Mouse (Mus musculus): ENCODE data around the gene Stxbp5. TPM values are rescaled to one million over a fixed set of nuclear protein-coding genes. Genes with fewer than 3 reads are reported as not detected.
A peak's percentile ranks its signal among the peaks of the same experiment; 100 is the strongest.

The Stxbp5 gene
- polyA plus RNA-seq (2015; fragmentation: Nextera tagmentation; extraction: Ambion mirVana) = 5.0 and 5.6 TPM in 2 replicates

DNA sequence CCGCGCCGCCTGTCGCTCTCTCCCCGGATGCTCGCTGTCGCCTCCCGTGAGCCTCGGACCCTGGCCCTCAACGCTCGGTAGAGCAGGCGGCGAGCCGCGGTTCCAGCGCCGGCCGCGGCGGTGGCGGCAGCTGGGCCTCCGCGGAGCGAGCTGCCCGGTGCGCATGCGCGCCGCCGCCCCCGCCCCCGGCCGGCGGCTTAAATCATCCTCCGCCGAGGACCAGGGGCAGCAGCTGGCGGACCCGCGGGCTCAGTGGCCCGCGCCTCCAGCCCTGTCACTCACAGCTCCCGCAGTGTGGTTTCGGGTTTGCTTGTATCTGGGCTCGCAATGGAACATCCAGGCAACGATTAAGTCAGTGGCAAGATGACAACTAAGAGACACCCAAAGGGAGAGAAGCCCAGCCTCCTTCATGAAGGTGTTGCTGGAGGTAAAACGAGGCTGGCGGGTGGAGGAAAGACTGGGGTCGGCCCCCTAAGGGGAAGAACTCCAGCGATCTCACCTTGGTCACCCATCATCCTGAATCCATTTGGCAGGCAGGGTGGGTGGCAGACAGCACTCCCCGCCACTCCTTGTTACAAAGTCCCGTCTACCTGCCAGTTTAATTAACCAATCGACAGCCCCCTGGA is at the start of gene Stxbp5:
TSS of gene Stxbp5 (minus strand) at position 9 of the 626 bp plus-strand sequence.
- Histone ChIP-seq H3K36me3 (no peaks in the 10 kb centered on the region), H3K27ac (peak within 1 kb of the TSS; percentile 93), H3K4me1 (peaks cover 15% of the 10 kb centered on the region), H3K4me2 (replicated peaks) (peak within 1 kb of the TSS; percentile 96), H3K9ac (peak within 1 kb of the TSS; percentile 96), H3K9me3 (no peaks in the 10 kb centered on the region), H3K4me3 (peak within 1 kb of the TSS; percentile 76), H3K27me3 (no peaks in the 10 kb centered on the region)
- 0% methylated on average over 43 of the region's 52 CpGs for WGBS
- ATAC-seq (ENCODE audit: low FRiP score, low read depth) = peak; percentile 73

DNA sequence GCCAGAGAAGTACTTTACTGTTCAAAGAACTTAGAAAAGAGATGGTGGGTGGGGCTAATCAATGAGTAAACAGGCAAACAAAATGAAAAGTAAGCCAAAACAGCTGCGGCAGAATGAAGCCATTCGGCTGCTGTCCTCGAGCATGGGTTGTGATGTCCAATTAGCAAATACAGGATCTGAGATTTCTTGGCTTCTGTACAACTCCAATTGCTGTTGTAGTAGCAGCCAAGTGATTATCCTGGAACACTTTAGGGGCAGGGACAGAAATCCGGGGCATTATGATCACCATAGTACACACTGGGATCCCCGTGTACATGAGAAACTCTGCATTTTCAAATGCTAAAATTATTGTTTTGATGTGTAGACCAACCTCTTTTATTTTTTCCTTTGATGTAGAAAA is 11.5 kb upstream of the Stxbp5 start:
- Histone ChIP-seq H3K36me3 (no peaks in the 10 kb centered on the region), H3K27ac (no peak overlapping the region), H3K4me1 (no peaks in the 10 kb centered on the region), H3K9me3 (no peaks in the 10 kb centered on the region), H3K4me2 (replicated peaks) (no peak overlapping the region), H3K4me3 (no peak overlapping the region), H3K27me3 (no peaks in the 10 kb centered on the region), H3K9ac (no peak overlapping the region)
- WGBS = 77% methylated on average over 5 of the region's 5 CpGs
- no peak for ATAC-seq (ENCODE audit: low FRiP score, low read depth)

DNA sequence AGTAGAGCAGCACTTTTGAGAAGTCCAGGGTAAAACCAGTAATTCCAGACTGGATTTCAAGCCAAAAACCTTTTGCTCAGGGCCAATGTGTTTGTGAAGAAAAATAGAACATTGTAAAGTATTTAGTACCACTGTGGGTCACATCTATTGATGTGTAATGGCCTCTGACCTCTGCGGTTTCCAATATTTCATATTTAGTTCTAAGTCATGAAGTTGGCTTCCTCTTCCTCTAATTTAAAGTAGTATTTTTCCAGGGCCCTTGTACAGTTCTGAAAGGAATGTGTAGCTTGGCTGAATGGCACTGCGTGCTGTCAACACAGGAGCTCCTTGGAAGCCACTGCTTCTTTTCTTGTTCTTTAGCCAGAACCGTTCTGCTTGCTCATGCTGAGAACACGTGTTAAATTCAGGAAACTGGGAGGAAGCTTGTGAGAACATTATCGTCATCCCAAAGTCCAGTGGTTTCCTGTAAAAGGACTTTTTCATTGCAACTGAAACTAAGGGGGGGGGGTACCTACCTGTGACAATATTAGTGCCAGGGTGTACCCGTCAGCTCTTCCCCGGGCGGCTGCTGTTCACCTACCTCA is 7.1 kb upstream of the Stxbp5 start:
- H3K4me3 ChIP-seq = no peak overlapping the region
- H3K4me1 ChIP-seq = no peaks in the 10 kb centered on the region
- H3K27me3 ChIP-seq = no peaks in the 10 kb centered on the region
- H3K9ac ChIP-seq = no peak overlapping the region
- H3K9me3 ChIP-seq = no peaks in the 10 kb centered on the region
- H3K36me3 ChIP-seq = no peaks in the 10 kb centered on the region
- no peak overlapping the region for H3K4me2 ChIP-seq (replicated peaks)
- 77% methylated on average over 8 of the region's 8 CpGs for WGBS
- ATAC-seq (ENCODE audit: low FRiP score, low read depth) = no peak
- H3K27ac ChIP-seq = no peak overlapping the region

DNA sequence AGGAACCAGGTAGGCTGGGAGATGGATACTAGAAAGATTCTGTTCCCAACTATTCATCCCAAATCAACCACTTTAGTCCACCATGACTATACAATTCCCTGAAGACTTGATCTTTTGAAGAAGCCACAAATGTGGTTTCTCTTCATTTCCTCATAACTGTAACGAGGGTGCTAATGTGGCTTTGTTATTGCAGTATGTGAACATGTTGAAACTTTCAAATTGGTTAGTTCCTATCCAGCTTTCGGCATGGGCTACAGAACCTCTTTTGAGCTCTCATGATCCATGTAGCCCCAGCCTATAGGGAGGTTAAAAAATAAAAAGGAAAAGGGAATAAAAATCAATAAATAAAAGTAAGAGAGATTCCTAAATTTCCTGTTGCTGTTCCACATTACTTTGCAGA is 6.6 kb upstream of the Stxbp5 start:
- H3K4me2 ChIP-seq (replicated peaks) = no peak overlapping the region
- no peak for ATAC-seq (ENCODE audit: low FRiP score, low read depth)
- no peak overlapping the region for H3K9ac ChIP-seq
- no peaks in the 10 kb centered on the region for H3K9me3 ChIP-seq
- H3K36me3 ChIP-seq = no peaks in the 10 kb centered on the region
- H3K27me3 ChIP-seq = no peaks in the 10 kb centered on the region
- H3K4me3 ChIP-seq = no peak overlapping the region
- no peak overlapping the region for H3K27ac ChIP-seq
- 86% methylated on average over 2 of the region's 2 CpGs for WGBS
- H3K4me1 ChIP-seq = no peaks in the 10 kb centered on the region

DNA sequence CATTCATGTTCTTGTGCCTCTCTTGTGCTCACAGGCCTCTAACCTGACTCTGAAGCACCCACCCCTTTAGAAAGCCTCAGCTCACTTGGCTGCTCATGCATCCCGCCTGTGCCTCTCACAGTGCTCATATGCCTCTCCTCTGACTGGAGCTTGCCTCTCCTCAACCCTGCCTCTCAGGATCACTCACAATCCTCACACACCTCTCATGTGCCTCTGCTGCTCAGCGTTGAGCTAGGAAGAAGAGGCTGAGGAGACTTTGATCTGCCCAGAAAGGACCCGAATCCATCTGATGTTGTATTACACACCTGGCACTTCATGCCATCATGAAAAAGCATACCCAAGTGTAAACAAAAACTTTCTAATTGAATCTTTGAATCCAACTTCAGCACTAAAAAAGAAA is 5.3 kb upstream of the Stxbp5 start:
- Histone ChIP-seq H3K27ac (no peak overlapping the region), H3K4me3 (no peak overlapping the region), H3K27me3 (no peaks in the 10 kb centered on the region), H3K9ac (no peak overlapping the region), H3K4me1 (no peaks in the 10 kb centered on the region), H3K36me3 (no peaks in the 10 kb centered on the region), H3K9me3 (no peaks in the 10 kb centered on the region), H3K4me2 (replicated peaks) (no peak overlapping the region)
- WGBS = 54% methylated on average over 3 of the region's 3 CpGs
- no peak for ATAC-seq (ENCODE audit: low FRiP score, low read depth)

DNA sequence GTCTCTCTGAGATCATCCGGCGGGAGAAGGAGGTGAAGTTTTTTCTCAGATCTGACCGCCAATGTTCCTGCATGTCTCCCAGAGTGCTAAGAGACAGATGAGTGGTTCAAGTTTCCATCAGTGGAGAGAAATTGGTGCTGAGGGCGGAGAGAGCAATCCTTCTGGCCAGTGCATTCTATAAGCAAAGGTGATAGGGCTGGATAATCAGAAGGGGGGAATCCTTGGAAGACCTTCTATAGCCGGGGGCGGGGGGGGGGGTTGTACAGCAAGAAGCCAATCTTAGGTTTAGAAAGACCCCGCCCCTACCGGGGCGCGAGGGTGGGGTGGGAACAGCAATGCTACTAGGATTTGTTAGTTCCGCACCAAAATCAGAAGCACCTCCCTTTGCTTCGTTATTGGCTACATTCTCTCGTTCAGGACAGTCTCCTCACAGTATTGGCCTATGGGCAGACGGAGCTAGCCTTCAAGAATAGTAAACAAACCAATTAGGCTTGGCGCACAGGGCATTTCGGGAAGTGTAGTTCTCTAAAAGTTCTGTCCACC is 889 bp upstream of the Stxbp5 start:
- peaks cover 15% of the 10 kb centered on the region for H3K4me1 ChIP-seq
- no peaks in the 10 kb centered on the region for H3K9me3 ChIP-seq
- H3K27me3 ChIP-seq = no peaks in the 10 kb centered on the region
- peak overlapping the region; percentile 96 for H3K4me2 ChIP-seq (replicated peaks)
- peak overlapping the region; percentile 96 for H3K9ac ChIP-seq
- WGBS = under 1% methylated on average over 16 of the region's 16 CpGs
- H3K27ac ChIP-seq = peak overlapping the region; percentile 93; the same call in 1 of the 2 replicates
- H3K36me3 ChIP-seq = no peaks in the 10 kb centered on the region
- ATAC-seq (ENCODE audit: low FRiP score, low read depth) = peak; percentile 94
- peak overlapping the region; percentile 76 for H3K4me3 ChIP-seq

DNA sequence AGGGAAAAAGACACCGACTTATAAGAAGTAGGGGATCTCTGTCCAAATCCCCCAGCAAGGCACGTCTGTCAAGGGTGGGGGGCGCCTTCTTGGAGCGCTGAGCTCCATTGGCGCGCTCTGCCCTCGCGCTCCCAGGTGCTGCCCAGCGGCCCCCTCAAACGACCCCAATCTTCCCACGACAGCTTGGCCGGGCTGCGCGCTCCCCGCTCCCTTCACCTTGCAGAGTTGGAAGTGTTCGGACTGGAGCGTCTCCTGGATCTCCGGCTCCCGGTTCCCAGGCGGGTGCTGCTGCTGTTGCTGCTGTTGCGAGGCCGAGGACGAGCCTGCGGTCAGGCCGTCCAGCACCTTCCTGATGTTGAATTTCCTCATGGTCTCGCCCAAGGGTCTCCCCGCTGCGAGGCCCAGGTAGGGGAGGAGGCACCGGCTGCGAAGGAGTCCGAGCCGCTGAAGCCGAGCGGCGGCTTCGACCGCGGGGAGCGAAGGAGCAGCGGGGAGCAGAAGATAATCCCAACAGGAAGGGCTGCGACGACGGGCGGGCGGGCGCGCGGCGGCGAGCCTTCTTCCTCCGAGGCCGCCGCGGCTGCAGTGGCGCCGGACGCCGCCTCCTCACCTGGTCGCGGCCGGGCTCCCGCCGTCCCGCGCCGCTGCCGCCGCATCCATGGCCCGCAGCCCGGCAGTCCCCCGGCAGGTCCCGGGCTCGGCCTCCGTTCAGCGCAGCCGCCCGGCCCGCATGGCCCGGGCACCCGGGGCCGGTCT is 386 bp downstream of the Stxbp5 start:
- Histone ChIP-seq H3K27me3 (no peaks in the 10 kb centered on the region), H3K4me3 (peak overlapping the region; percentile 76), H3K4me2 (replicated peaks) (peak overlapping the region; percentile 96), H3K9me3 (no peaks in the 10 kb centered on the region), H3K4me1 (peaks cover 15% of the 10 kb centered on the region), H3K9ac (peak overlapping the region; percentile 96), H3K36me3 (no peaks in the 10 kb centered on the region), H3K27ac (peak overlapping the region; percentile 93)
- peak; percentile 9 for ATAC-seq (ENCODE audit: low FRiP score, low read depth)
- under 1% methylated on average over 76 of the region's 81 CpGs for WGBS

DNA sequence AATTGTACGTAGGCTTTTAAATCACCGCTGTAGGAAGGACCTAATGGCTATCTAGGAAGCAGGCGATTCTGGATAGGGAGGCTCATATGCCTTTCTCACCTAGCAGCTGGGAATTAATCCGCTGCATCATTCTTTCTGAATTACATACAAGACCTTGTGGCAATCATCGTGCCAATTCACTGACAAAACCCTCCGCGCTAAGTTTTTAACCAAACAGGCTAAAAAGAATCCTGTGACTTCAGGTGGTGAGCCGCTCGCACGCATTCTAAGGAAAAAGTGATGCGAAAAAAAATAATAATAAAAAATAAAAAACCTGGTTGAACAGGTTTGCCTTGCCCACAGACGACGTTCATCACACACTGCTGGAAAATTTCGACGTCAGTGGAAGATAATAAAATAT is 1.1 kb downstream of the Stxbp5 start:
- H3K27me3 ChIP-seq = no peaks in the 10 kb centered on the region
- H3K9me3 ChIP-seq = no peaks in the 10 kb centered on the region
- peaks cover 15% of the 10 kb centered on the region for H3K4me1 ChIP-seq
- H3K4me3 ChIP-seq = peak overlapping the region; percentile 76
- H3K9ac ChIP-seq = peak overlapping the region; percentile 96
- no peak overlapping the region for H3K27ac ChIP-seq
- H3K36me3 ChIP-seq = peaks cover 5% of the 10 kb centered on the region; the same call in 1 of the 2 replicates
- 1% methylated on average over 15 of the region's 15 CpGs for WGBS
- ATAC-seq (ENCODE audit: low FRiP score, low read depth) = no peak
- peak overlapping the region; percentile 96 for H3K4me2 ChIP-seq (replicated peaks)

DNA sequence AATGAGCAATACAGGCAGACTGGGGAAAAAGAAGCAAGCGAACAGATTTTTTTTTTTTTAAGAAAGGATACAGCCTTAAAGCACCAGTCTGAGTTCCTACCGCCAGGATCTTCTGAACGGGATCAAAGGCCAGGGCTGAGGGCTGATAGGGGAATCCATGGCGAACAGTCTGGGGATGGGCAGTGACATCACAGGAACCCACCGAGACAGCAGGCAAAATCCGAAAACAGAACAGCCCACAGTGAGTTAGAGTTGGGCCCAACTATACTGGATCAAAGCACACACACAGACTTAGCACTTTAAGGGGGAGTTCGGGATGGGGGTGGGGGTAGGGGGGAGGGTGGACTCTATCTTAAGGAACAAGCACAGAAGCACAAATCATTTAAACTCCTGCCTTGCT is 1.8 kb downstream of the Stxbp5 start:
- Histone ChIP-seq H3K9ac (0 out of 2 replicates have a peak overlapping the region, but pooled peaks have one; percentile 13), H3K36me3 (peaks cover 6% of the 10 kb centered on the region; the same call in 1 of the 2 replicates), H3K27me3 (no peaks in the 10 kb centered on the region), H3K4me1 (peaks cover 15% of the 10 kb centered on the region), H3K4me3 (peak overlapping the region; percentile 76), H3K4me2 (replicated peaks) (peak overlapping the region; percentile 96), H3K9me3 (no peaks in the 10 kb centered on the region), H3K27ac (no peak overlapping the region)
- 7% methylated on average over 7 of the region's 7 CpGs for WGBS
- ATAC-seq (ENCODE audit: low FRiP score, low read depth) = no peak

DNA sequence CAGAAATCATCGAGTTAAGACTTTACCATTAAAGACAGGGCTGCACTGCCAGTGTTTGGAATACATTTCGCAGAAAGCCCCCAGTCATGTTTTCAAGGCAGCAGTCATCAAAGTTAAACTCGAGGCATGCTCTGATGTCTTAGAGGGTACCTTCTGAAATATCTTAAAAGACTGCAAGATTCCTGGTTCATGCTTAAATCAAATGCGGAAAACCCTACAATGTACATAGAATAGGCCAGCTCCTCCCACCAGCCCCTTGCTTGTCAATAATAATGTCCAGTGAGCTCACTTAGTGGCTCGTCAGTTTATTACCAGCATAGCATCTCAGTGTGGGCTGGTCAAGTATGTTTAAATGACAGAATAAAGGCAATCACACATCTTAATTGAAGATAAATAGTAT is 3.0 kb downstream of the Stxbp5 start:
- 71% methylated on average over 5 of the region's 5 CpGs for WGBS
- no peak overlapping the region for H3K27ac ChIP-seq
- no peaks in the 10 kb centered on the region for H3K9me3 ChIP-seq
- peaks cover 6% of the 10 kb centered on the region; the same call in 1 of the 2 replicates for H3K36me3 ChIP-seq
- no peak overlapping the region for H3K9ac ChIP-seq
- no peaks in the 10 kb centered on the region for H3K27me3 ChIP-seq
- no peak for ATAC-seq (ENCODE audit: low FRiP score, low read depth)
- H3K4me3 ChIP-seq = no peak overlapping the region
- H3K4me2 ChIP-seq (replicated peaks) = no peak overlapping the region
- H3K4me1 ChIP-seq = peaks cover 17% of the 10 kb centered on the region

DNA sequence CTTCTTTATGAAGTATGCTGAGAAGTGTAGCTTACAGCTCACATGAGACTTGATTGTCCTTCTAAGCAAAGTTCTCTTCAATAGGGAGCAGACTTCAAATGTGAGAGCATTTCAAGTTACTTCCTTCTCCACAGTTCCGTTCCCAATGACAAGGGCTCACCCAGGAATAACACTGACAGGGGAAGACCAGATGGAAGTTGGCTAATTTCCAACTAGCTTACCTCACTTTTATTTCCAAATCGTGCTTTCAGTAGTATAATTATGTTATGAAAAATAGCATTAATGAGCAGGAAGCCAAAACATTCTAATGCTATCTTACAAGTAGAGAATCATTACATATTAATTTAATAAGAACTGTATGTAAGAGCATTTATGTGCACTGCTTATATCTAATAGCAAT is 7.3 kb downstream of the Stxbp5 start:
- Histone ChIP-seq H3K36me3 (peaks cover 6% of the 10 kb centered on the region; the same call in 1 of the 2 replicates), H3K4me3 (no peak overlapping the region), H3K9ac (no peak overlapping the region), H3K27me3 (no peaks in the 10 kb centered on the region), H3K4me1 (peaks cover 6% of the 10 kb centered on the region; the same call in 1 of the 2 replicates), H3K9me3 (no peaks in the 10 kb centered on the region), H3K4me2 (replicated peaks) (no peak overlapping the region), H3K27ac (no peak overlapping the region)
- 74% methylated on average over 2 of the region's 2 CpGs for WGBS
- ATAC-seq (ENCODE audit: low FRiP score, low read depth) = no peak

DNA sequence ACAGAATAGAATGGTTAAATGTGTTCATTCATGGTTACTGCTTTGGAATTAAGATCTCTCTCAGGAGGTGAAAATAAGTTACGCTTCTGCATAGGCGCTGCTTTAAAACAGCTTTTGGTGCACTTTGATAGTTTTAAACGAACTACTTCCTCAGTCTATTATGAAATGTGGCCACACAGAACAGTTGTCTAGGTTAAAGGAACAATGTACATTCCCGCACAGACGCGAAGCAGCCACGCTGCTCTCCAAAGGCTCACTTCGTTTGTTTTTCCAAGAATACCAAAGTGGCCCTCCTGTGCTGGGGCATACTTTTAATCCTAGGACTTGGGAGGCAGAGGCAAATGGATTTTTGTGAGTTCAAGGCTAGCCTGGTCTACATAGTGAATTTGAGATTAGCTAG is 11.2 kb downstream of the Stxbp5 start:
- no peak overlapping the region for H3K4me3 ChIP-seq
- H3K4me2 ChIP-seq (replicated peaks) = no peak overlapping the region
- H3K9ac ChIP-seq = no peak overlapping the region
- peaks cover 10% of the 10 kb centered on the region for H3K36me3 ChIP-seq
- H3K27ac ChIP-seq = no peak overlapping the region
- H3K27me3 ChIP-seq = no peaks in the 10 kb centered on the region
- WGBS = 80% methylated on average over 8 of the region's 8 CpGs
- no peak for ATAC-seq (ENCODE audit: low FRiP score, low read depth)
- 0 out of 2 replicates have a peak, but pooled peaks cover 5% of the 10 kb centered on the region for H3K4me1 ChIP-seq
- no peaks in the 10 kb centered on the region for H3K9me3 ChIP-seq

Data from limb, embryonic 13.5 days (tissue).